Mouse (Mus musculus): ENCODE measurements at regions not wholly inside any gene's neighbourhood (a gene's known extent, or its start where the extent isn't known, plus 50 kb on each side); places are given as distances from the start of the nearest gene placed in this dataset.

GRCm38 (mm10) chr14:76245063-76245396 is 134.3 kb downstream of the Nufip1 start:
- no peak for DNase-seq

DNA sequence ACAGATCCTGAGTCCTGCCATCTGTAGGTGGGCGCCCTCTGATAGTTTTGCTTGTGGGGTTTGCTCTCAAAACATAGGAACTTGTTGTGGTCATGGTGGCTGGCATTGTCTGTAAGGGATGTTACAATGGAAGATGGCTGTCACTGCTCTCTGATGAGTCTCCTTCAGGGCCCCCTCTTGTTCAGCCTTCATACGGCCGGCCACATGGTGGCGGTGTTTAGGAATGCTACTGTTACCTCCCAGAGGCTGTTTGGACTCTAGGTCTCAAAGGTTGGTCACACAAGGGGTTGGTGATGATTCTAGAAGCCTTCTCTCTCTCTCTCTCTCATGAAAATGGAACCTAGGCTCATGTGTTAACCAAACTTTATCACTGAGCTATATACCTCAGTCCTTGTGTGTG is 137.0 kb downstream of the Nufip1 start:
- no peak for DNase-seq

- DNase-seq, result no peak
Measured at GRCm38 (mm10) chr14:76253850-76254249, 143.2 kb downstream of the Nufip1 start.

DNA sequence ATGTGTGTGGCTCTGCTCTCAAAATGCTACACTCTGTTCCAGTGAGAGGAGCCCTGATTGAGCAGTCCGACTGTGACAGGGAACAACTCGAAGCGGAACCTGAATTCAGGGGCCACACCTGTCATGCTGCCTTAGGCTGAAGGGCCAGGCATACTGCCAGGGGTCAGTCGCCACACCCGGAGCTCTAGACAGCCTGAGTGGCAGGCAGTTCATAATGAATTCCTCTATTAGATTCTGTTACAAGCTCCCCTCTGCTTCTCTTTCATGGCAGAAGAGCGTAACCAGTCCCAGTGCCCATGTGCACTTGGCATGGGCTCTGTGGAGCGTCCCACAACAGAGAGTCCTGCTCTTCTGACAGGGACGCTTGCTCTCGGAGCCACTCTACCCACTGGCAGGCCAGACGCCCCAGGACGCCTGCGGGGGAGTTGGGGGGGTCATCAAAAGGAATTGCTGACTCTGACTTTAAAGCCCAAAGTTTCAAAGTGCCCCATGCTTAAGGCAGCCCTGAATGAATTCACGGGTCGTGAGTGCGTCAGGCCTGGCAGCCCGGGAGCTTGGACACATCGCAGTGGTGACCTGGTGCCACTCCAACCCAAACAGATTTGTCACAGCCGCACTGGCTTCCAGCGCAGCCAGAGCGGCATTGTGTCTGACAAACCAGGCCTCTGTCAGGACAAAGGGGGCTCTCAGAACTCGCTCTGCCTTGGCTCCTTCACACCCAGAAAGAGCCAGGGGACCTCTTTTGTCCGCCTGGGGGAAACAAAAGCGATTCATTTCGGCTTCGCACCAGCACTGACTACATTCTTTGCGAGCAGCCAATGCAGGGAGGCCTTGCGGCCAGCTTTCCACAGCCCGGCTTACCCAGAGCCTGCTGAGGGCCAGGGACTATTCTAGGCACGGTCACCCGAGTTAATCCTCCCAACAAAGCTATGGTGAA is 144.1 kb downstream of the Nufip1 start:
- no peak for DNase-seq

DNA sequence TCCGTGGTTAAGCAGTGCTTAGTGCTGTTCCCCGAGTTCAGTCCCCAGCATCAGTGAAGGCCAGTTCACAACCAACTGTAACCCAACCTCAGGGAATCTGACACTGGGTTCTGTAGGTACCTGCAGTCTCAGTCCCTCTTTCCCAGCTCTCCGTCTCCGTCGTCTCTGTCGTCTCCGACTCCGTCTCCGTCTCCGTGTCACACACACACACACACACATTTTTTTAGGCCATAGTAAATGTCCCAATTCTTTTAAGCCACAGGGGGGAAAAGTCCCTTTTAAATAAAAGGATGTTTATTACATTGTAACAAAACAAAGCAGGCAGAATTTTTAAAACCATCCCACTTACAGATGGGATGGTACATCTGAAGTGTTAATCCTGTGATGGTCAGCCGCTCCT is 145.3 kb downstream of the Nufip1 start:
- DNase-seq, result no peak

GRCm38 (mm10) chr14:76258626-76259025 is 147.9 kb downstream of the Nufip1 start:
- no peak for DNase-seq

DNA sequence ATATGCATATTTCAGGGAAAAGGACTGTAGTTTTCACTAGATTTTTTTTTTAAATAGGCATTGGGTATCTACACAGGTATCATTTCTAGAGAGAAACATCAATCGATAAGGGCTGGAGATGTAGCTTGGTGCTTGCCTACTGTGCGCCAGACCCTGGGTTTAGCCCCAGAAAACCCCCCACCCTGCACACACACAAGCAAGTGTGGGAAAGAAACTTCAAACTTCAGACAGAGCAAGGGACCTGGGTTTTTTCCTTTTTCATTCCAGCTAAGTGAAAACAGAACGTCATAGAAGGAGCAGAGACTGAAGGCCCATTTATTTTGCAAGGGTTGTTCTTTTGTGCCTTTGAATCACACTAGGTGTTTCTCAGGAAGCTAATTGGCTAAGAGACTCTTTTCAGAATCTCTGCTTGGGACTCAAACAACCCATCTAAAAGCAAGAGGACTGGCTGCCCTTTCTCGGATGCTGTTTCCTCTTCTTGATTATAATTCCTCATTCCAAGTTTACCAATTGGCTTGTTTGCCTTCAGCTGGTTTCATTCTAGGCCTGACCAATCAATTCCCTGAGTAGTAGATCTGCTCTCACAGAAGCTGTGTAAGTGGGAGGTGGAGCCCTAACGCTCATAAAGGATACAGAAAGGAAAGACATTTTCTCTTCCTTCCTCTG is 150.1 kb downstream of the Nufip1 start:
- no peak for DNase-seq

- no peak for DNase-seq
Measured at GRCm38 (mm10) chr14:76263682-76264081, 151.1 kb upstream of the Tsc22d1 start.

- DNase-seq, result no peak
Measured at GRCm38 (mm10) chr14:76265819-76266218, 148.9 kb upstream of the Tsc22d1 start.

- DNase-seq, result no peak
Measured at GRCm38 (mm10) chr14:76266249-76266648, 148.5 kb upstream of the Tsc22d1 start.

DNA sequence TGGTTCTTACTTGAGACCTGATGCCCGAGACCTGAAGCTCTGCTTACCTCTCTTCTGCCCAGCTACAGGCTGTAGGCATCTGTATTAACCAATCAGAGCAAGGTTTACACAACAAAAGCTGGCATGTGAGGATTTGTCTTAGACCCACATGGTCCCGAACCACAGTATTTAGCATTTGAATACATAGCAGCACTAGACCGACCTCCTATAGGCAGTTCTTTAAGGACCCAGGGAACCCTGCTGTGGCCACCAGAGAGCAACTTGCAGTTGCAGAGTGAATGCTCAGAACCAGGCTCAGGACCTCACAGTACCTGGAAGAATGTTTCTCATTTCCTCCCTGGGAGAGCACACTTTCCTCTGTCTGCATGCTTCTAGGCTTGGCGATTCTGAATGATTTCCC is 147.7 kb upstream of the Tsc22d1 start:
- no peak for DNase-seq

DNA sequence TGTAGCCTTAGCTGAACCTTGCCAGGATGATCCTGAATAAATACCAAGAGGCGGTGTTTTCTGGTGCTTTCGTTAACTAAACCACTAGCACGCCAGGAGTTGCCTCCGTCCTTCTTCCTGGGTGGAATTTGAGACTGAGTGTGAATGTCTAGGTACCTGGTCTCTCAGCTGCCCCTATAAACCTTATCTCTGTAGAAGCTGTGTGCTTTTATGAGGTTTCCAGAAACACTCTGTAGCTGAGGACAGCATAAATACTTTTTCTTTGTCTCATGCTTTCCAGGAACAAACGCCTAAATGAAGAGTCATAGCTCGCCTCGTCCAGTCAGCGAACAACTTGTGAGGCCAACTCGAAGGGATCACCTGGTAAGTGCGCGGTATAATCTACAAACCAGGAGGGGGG is 143.6 kb upstream of the Tsc22d1 start:
- DNase-seq, result no peak

GRCm38 (mm10) chr14:76272840-76273239 is 141.9 kb upstream of the Tsc22d1 start:
- DNase-seq, result no peak

GRCm38 (mm10) chr14:76276655-76277054 is 138.1 kb upstream of the Tsc22d1 start:
- no peak for DNase-seq

- DNase-seq, result no peak
Measured at GRCm38 (mm10) chr14:76278751-76279450, 135.9 kb upstream of the Tsc22d1 start.

DNA sequence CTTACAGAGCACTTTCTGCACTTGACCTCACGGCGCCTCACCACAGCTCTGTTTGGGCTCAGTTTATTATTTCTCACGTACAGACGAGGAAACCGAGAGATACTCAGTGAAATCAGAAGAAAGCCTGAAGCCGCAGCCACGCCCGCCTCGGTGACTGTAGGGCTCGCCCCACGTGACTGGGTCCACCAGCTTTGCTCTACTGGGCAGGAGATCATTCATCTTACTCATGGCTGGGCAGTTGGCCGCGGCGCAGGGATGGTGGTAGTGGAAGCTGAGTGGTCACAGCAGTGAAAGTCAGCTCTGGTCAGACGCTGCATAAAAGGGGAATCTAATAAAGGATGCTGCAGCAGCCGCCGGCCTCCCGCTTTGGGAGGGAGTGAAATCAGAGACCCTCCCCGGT is 135.2 kb upstream of the Tsc22d1 start:
- no peak for DNase-seq

GRCm38 (mm10) chr14:76281867-76282266 is 132.9 kb upstream of the Tsc22d1 start:
- no peak for DNase-seq

DNA sequence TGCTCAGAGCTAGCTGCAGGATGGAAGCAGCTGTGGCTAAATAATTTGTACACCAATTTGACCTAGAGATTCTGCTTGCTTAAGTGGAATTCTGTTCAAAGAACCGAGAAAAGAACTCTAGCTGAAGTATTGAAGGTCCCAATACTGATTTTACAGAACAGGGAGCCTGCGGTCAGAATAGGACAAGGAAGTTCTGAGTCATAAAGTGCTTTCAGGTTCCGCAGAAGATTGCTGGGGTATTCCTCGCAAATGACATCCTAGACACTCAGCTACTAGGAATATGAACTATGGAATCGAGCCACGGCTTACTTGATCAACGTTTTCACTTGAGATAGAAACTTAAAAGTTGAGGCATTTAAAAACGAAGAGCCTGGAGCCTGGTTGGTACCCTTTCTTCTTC is 127.0 kb upstream of the Tsc22d1 start:
- no peak for DNase-seq

DNA sequence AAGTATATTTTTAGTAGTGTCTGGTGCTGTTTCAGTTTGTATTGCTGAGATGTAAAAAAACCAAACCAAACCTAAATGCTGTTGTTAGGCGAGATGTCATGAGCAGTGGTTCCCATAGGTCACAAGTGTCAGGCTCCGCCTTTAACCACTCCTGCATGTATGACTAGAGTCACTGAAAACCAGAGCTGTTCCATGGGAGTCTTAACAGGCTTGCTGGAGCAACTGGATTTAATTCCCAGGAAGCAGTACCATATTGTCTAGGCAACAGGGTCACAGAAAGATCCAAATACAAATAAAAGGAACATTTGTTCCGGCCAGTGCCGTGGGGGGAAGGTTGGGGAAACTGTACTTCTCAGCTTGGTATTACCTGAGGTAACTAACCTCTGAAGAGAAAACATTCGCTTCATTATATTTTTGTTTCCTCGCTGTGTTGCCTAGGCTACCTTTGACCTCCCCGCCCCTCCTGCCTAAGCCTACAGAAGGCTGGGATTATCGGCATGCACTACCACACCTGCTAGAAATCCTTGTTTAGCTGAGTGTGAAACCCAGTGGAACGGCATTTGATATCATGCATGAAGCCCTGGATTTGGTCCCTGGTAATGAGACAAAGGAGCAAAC is 124.3 kb upstream of the Tsc22d1 start:
- DNase-seq, result no peak

- no peak for DNase-seq
Measured at GRCm38 (mm10) chr14:76292211-76292610, 122.5 kb upstream of the Tsc22d1 start.

DNA sequence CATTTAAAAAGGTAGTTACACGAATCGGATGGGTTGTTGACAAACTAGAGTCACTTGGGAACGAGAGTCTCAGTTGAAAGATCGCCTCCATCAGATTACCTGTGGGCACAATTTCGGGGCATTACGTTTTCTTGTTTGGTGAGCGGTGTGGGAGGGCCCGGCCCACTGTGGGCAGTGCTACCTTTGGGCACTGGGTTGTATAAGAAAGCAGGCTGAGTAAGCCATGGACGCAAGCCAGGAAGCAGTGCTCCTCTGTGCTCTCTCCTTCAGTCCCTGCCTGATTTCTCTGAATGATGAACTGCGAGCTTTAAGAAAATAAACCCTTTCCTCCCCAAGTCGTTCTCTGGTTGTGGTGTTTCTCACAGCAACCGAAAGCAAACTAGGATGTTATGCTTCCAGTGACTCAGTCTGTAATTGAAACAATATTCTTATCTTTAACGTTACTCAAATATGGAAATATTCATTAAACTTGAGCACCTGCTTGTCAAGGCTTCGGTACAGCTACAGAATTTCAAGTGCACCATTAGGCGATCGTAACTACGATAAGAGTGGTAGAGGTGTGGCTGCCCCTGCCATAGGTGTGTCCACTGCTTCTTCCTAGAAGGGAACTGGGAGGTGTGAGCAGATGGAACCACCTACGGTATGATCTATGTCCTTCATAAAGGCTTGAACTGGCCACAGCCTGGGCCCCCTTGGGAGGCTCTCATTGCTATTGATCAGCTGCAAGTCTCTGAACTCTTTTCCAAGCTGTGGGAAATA is 119.2 kb upstream of the Tsc22d1 start:
- no peak for DNase-seq

DNA sequence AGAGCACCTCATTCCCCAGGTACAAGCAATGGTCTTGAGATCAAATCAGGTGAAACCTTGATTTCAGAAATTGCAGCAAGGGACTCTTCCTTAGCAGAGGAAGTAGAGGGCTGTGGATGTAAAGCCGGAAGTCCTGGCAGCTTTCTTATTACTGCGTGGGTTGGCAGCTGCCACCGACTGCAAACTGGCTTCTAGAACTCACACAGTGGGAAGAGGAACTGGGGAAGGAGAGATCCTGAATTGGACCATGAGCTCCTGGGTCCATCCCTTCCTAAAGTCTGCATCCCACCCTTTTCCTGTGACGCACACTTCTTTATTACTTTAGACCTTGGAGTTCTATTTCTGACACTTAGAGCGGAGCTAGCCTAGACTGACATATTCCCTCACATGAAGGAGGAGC is 116.9 kb upstream of the Tsc22d1 start:
- DNase-seq, result no peak

Measured in B cell, adult 2 months (primary cell).